Mouse (Mus musculus): ENCODE data around the gene Nyap1.

Gene Nyap1

DNA sequence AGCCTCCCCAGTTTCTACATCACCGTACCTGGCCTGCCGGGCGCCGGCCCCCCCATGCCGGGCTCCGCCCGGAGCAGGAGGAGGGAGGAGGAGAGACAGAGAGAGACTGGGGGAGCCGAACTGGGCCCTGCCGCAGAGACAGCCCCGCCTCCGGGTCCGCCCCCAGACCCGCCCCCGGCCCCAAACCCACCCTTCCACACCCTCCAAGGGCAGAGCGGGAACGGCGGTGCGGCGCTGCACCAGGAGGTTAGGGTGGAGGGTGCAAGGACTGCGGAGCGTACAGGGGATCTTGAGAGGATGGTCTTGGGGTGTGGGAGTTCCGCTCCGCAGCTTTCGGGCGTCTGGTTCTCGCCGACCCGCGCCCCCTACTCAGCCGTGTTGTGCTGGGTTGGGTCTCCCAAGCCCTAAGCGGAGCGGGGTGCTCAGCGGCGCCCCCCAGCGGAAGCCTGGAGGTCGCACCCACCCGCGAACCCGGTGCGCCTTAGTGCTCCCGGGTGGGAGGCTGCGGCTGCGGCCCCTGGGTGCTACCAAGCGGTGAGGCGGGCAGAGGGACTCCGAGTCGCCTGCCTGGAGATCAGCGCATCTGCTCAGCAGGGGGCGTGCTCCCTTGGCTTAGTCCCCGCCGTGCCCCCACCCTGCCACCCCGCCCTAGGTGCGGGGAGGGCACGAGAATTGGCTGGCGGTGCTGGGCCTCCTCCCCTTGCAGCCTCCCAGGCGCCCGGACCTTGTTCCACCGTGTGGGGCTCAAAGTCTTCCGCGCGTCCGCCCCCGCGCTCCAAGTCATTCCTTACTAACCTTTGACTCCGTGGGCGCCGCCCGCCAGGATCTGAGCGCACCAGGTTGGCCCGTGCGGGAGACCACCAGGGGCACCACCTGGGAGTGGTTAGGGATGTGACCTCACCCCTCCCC, at the start of gene Nyap1:
TSS of gene Nyap1 (minus strand) at position 585 of the 909 bp plus-strand sequence.
- DNase-seq (ENCODE audit: low read depth in 2 of 2, low spot score in 2 of 2) = peak; percentile 75 to 79

DNA sequence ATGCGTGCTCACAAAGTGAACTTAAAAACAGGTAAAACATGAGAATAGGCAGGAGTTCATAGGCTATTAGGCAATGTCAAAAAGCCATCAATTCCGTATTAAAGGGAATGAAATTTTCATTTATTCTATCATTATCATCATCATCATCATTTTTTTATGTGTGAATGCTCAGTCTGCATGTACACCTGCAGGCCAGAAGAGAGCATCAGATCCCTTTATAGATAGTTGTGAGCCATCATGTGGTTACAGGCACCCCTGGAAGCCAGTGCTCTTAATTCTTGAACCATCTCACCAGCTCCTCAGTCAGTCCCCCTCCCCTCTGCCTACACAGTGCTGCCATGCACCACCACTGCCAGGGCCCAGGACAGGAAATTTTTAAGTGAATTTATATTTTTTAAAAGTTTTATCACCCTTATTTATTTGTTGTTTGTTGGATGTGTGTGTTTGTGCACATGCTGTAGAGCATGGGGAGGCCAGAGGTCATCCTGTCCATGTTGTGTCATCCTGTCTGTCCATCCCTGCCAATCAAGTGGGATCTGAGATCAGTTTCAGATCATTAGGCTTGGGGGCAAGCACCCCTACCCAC, 47.6 kb upstream of the Nyap1 start:
- DNase-seq (ENCODE audit: low read depth in 2 of 2, low spot score in 2 of 2) = no peak

DNA sequence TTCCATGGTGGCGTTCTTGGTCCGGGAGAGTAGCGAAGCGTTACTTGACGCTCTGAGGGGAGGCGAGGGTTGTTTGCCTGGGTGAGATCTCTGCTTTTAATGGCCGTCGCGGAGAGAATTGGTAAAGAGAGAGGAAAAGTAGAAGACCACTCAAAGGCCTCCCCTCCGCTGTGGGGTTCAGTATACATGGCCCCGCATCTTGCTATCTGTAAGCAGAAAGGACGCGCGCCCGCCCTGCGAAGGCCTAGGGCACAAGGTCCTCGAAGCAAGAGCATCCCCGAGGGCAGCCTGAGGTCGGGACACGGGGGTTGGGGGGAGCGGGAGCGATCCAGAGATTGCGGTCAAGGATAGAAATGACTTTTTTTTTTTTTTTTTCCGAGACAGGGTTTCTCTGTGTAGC, 46.8 kb upstream of the Nyap1 start:
- DNase-seq (ENCODE audit: low read depth in 2 of 2, low spot score in 2 of 2) = no peak

DNA sequence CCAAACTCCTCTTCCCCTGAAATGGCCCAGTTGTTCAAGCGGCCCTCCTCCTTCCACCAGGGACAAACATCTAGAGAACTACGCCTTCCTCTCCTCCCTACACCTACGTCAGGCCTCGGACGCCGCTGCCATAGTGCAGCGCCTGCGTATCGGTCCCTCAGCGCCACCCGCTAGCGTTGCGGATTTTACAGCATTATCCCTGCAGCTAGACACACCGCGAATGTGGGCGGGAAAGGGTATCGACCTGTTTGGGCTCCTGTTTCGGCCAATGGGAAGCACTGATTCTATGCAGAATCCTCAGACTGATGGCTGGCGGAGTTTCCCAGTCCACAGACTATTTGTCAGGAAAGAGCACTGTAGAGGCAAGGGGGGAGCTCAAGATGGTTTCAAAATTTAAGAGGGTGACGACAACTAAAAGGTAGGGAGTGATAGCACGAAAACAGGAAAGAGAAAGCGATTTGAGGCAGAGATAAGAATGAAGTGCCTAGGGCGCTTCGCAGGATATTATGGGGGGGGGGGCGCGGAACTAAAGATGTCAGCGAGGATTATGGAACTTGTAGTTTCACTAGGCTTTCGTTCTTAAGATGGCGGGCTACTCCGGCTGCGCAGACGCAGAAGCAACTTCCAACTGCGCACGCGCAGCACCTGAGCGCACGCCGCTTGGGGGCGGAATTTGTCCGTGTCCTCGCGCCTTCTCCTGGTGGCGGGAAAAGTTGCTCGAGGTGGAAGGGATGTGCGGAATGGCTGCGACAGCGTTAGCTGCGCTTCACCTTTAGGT, 45.9 kb upstream of the Nyap1 start, which contains the start of the genes Mepce and Zcwpw1:
TSS of gene Mepce (minus strand) at position 505 of the 778 bp plus-strand sequence.
TSS of gene Zcwpw1 (plus strand) at position 648 of the 778 bp plus-strand sequence.
- DNase-seq (ENCODE audit: low read depth in 2 of 2, low spot score in 2 of 2) = peak; percentile 95

DNA sequence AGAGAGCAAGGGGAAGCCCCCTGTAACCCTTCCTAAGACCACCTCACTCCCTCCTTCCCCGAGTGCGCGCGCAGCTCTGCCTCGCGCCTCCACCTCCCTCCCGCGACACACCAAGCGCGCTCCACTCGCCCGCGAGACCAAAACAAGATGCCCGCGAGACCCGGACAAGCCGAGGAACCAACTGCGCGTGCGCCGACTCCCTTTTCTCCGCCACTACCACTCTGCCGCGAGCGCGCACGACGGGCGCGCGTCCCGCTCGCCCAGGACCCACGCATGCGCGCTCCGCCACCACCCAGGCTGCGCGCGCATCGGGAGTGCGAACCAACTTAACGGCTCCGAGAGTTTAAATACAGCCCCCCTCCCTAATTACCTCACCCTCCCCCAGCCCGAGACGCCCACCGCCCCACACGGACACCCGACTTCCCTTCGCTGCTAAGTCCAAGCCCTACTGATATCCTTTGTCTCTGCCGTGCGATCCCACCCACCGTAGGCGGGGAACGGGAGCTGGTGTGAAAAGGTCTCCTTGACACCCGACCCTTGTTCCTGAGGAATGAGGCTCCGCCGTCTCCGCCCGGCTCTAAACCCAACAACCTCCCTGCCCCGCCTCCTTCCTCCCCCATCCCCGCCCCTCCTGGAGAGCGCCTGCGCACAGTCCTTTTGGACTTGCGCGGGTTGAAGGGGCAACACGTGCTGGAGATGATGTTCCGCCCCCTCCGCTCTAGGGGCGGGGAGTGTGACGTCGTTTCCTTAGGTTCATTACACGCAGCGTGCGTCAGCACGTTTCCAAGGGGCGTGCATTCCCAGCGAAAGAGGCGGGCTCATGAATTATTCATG, 44.9 kb upstream of the Nyap1 start:
- peak; percentile 97 to 98 for DNase-seq (ENCODE audit: low read depth in 2 of 2, low spot score in 2 of 2)

DNA sequence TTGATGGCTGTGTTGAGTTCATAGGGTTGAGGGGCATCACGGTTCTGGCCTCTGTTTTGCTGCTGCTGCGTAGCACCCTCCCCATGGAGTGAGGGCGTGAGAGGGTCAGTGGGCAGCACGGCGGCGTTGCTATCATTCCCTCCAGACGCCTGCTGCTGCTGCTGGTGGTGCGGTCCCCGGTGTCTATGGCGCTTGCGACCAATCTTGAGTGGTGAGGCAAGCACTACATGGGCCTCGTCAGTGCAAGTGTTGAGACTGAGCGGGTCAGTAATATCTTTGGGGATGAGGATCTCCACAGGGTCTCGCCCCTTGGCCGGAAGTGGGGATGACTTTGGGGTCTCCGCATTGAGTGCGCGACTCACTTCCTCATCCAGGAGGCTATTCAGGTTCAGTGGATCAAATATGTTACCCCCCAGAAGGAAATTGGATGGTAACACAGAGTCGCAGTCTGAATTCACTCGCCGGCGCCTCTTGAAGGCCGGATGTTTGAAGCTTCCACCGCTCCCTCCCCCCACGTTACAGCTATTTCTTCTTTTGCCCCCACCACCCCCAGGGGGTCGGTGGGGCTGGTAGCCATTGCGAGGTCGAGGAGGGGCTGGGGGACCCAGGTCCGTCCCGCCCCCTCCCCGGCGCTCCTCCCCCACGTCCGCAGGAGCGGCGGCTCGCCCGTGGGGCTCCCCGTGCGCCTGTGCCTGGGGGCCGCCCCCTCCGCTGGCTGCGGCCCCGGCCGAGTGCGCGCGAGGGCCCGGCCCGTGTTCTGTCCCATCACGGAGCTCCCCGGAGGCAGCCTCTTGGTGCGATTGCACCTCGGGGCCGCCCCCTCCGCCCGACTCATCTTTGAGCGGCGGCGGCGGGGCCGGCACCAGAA, 44.0 kb upstream of the Nyap1 start:
- peak in 1 of 2 experiments; percentile 36 for DNase-seq (ENCODE audit: low read depth in 2 of 2, low spot score in 2 of 2)

DNA sequence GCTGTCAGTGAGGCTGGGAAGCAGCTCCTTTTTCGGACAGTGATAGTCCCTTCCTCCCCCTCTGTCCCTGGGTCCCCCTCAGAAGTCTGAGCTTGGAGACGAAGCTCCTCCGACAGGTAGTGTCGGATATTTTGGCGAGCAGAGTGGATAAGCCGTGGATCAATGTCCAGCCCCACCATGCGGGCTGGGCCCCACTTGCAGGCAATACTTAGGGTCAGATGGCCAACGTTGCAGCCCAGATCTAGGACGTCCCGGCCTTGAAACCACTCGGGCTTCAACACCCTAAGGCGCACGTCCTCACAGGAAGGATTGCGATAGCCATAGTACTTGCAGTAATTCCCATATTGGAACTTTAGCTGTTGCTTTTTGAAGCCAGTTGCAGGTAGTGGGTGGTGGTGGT, 43.1 kb upstream of the Nyap1 start:
- no peak for DNase-seq (ENCODE audit: low read depth in 2 of 2, low spot score in 2 of 2)

DNA sequence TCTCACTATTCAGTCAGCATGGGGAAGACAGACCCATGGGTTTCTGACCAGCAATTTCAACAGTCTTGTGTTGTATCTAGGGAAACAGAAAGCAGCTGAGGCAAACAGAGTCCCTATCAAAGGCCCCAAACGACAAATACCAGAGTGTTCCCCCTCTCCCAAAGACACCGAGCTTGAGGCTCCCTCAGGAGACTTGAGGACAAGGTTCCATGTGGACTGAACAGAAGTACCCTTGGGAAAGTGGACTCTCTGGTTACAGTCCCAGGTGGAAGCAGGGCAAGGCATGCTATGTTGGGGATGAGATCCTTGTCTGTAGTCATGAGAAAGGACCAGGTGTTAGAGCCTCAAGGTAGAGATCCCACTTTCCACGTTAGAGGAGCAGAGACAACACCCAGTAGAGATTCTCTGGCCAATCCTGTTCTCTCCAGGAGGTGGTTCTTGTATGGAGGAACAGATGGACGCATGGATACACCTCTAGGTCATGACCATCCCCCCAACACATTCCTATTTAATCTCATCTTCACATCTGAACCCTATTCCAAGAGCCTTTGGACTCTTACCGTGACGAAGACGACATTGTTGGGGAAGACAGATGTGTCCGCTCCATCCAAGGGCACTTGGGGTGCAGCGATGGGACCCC, 42.6 kb upstream of the Nyap1 start:
- no peak for DNase-seq (ENCODE audit: low read depth in 2 of 2, low spot score in 2 of 2)

DNA sequence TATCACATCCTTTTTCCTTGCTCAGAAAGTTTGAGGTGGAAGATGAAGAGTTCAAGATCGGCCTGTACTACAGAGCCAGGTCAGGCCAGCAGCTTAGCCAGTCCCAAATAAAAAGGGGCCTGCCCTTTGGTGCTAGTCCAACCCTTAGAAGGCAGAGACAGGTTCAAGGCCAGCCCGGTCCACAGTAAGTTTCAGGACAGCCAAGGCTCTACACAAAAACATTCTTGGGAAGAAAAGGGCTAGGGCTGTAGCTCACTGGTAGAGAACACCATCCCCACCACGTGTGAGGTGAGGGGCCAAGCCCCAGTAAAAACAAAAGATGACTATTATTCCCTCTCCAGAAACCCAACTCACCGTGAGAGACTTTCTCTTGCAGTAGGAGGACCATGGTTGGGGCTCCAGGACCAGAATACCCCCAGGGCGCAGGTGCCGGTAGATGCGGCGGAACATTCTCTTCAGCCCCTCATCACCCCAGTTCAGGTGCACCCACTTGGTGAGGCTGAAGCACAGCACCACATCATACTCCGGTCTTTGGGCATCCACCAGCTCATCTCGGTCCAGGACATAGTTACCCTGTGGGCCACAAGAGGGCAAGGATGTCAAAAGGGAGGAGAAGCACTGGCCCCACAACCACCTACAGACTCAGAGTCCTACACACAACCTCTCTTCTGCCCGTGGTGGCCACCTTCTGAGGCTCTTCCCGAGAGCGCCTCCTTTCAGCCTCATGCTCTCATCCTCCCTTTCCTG, 41.5 kb upstream of the Nyap1 start:
- no peak for DNase-seq (ENCODE audit: low read depth in 2 of 2, low spot score in 2 of 2)

DNA sequence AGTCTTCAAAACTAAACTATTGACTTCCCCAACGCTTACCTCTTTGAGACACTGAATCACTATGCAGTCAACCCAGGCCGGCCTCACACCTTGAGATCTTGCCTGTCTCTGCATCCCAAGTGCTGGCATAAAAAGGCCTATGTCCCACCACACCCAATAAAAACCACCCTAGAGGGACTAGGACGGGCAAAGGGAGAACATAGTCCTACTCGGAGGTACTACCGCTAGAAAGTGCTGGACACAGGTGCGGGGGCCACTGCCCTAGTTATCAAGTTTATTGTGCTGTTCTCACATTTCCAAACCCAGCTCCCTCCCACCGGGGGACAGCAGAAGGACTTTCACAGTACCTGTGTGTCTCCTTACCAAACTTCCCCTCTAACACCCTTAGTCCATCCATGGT, 40.3 kb upstream of the Nyap1 start:
- DNase-seq (ENCODE audit: low read depth in 2 of 2, low spot score in 2 of 2) = no peak

DNA sequence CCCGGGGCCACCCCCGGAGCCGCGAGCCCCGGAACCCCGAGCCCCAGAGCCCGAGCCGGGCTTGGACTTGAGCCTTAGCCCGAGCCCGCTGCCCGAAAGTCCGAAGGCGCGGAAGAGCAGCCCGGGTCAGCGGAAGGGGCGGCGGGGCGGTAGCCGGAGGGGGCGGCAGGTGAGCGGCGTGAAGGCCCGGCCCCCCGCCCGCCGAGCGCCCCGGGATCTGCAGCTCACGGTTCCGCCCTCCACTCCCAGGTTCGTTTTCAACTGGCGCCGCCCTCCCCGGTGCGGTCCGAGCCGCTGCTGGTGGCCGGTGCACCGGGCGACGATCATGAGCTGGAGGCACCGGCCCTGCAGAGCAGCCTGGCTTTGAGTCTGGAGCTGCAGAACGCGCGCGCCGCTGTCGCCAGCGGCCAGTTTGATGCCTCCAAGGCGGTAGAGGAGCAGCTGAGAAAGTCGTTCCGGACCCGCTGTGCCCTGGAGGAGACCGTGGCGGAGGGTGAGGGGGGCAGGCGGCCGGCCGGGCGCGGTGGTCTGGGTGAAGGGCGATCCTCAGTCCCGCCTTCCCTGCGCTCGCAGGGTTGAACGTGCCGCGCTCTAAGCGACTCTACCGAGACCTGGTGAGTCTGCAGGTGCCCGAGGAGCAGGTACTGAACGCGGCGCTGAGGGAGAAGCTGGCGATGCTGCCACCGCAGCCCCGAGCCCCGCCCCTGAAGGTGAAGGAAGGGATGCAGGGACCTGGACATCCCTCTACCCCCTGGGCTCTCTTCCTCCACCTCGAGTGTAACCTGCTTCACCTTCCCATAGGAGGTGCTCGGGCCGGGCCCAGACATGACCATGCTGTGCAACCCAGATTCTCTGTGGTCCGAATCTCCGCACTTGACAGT, 37.9 kb upstream of the Nyap1 start:
- peak in 1 of 2 experiments; percentile 28 for DNase-seq (ENCODE audit: low read depth in 2 of 2, low spot score in 2 of 2)

DNA sequence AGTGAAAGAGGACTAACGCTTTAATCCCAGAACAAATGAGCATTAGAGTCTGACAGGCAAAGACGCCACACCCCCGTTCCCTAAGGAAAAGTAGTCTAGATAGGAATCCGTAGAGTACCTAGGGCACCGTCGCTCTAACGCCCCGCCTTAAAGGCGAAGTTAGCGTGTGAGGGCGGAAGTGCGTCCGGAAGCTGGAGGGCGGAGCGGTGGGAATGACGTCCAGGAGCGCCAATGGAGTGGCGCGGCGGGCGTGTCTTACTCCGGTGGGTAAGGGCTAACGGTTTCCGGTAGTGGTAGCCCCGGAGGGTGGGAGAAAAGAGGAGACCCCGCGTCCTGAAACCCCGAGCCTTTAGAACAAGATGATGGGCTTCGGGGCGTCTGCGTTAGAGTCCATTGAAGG, 37.2 kb upstream of the Nyap1 start, which contains the start of gene Ppp1r35:
TSS of gene Ppp1r35 (plus strand) at position 215 of the 400 bp plus-strand sequence.
- peak; percentile 84 to 88 for DNase-seq (ENCODE audit: low read depth in 2 of 2, low spot score in 2 of 2)

DNA sequence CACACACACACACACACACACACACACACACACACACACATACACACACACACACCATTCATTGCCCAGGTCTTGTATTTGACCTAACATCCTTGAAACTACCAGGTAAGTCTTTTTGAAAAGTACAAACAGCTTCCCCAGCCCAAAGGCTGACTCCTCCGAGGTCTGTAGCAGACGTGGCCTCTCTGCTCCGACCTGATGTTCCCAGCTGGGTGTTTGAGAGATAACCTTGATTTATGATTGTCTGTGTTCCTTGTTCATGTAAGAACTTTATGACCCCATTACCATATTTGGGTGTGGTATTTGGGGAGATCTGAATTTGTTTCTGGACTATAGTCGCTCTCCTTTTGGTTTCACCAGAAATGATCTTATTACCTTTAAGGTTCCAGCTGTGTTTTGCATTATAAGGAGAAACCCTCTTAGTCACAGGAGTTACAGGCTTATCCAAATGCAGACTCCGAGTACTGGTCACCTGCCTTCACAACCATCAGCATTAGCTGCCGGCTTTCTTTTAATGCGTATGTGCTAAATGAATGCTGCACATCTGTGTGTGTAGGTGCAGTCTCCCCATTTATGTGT, 35.9 kb upstream of the Nyap1 start:
- DNase-seq (ENCODE audit: low read depth in 2 of 2, low spot score in 2 of 2) = no peak

DNA sequence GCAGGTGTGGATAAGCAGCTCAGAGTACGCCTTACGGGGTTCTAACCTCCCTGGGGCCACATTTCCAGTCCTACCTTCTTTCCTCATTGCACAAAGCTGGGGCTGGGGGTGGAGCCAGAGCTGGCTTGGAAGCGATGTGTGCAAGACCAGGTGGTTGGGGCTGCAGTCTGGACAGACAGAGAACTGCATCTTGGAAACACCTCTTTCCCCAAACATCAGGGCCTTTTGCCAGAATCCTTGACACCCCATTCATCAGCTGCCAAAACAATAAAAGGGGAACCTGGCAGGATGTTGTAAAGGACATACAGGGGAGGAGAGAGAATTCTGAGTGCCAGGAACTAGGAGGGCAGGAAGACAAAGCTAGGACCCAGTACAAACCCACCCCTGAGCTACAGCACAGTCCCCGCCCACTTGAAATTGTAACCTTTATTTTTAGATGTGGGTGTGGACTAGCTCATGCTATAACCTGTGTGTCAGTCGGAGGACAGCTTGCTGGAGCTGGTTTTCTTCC, 35.1 kb upstream of the Nyap1 start:
- no peak for DNase-seq (ENCODE audit: low read depth in 2 of 2, low spot score in 2 of 2)

DNA sequence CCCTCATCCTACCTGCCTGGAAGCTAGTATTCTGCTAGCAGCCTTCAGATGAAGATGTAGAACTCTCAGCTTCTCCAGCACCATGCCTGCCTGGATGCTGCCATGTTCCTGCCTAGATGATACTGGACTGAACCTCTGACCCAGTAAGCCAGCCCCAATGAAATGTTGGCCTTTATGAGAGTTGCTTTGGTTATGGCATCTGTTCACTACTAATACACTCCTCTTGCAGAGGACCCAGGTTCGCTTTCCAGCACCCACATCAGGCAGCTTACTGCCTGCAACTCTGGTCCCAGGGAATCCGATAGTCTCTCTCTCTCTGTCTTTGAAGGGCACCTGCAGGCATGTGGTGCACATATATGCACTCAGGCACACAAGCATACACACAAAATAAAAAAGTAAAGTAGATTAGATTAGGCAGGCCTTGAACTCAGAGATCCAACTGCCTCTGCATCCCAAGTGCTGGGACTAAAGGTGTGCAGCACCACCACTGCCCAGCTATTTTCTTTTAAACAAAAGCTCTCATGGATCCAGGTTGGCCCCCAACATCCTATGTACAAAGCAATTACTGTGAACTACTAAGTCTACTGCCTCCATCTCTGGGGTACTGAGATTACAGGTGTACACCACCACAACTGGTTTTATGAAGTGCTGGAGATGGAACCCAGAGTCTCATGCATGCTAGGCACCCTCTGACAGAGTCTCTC, 34.3 kb upstream of the Nyap1 start:
- DNase-seq (ENCODE audit: low read depth in 2 of 2, low spot score in 2 of 2) = no peak

DNA sequence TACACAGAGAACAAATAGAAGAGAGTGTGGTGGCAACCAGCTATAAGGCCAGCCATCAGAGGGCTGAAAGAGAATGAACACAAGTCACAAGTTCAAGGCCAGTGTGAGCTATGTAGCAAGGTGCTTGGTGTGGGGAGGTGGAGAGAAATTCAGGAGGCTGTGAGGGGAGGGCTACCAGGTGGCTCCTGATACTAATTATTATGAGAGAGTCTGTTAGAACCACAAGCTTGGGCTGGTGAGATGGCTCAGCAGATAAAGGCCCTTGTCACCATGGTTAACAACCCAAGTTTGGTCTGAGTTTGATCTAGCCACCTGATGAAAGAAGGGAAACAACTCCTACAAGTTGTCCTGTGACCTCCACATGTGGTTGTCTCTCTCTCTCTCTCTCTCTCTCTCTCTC, 31.3 kb upstream of the Nyap1 start:
- DNase-seq (ENCODE audit: low read depth in 2 of 2, low spot score in 2 of 2) = no peak

Data from CD8-positive naive resting alpha-beta T cell, adult 2 months (primary cell).